Mouse (Mus musculus) lung, postnatal 0 days (tissue): ENCODE results near the gene Gm20388.
A peak's percentile ranks its signal among the peaks of the same experiment; 100 is the strongest.

Source experiments
- CTCF ChIP-seq: IDR thresholded peaks from 2 replicates; pipeline ENCODE4 v1.5.1; 2016; ENCODE audit warnings: antibody characterized with exemption, mild to moderate bottlenecking
- EP300 ChIP-seq: IDR thresholded peaks from 2 replicates; pipeline ENCODE4 v1.6.1; 2016; ENCODE audit warnings: antibody characterized with exemption, mild to moderate bottlenecking, control low read depth

- no peak for TF ChIP-seq CTCF
- peak; percentile 68; the same call in 1 of the 2 replicates for TF ChIP-seq EP300
Measured at GRCm38 (mm10) chr8:120338678-120339077, 428.0 kb downstream of the Gm20388 start.
